Mouse (Mus musculus) heart, postnatal 0 days (tissue): Measurements from ENCODE around the gene Fxyd5. TPM values are rescaled to one million over a fixed set of nuclear protein-coding genes. Genes with fewer than 3 reads are reported as not detected.
A peak's percentile ranks its signal among the peaks of the same experiment; 100 is the strongest.

Experiments used
- ATAC-seq: fragments of 200-750 bp; cut with Nextera tagmentation; 2 replicates; pipeline ENCODE4 v1.8.0; 2017; ENCODE audit warnings: low read depth, moderate number of reproducible peaks, moderate library complexity; ENCODE audit not compliant: insufficient read depth
- DNase-seq: peaks from one replicate; pipeline ENCODE4 v3.0.0-alpha.2; 2016; ENCODE audit warnings: low spot score
- H3K27ac ChIP-seq: fragments of 300-500 bp; sonication (generic); 2 replicates; pipeline ENCODE4 v1.5.1; 2014; ENCODE audit warnings: low read depth, mild to moderate bottlenecking
- H3K27me3 ChIP-seq: fragments of 300-500 bp; sonication (generic); 2 replicates; pipeline ENCODE4 v1.6.1; 2014; ENCODE audit warnings: low read length, mixed read lengths; ENCODE audit not compliant: control insufficient read depth, insufficient read depth
- H3K36me3 ChIP-seq: fragments of 300-500 bp; sonication (generic); replicated peaks from 2 replicates; pipeline ENCODE4 v1.6.1; 2014; ENCODE audit warnings: low read length, mixed read lengths; ENCODE audit not compliant: control insufficient read depth, insufficient read depth
- H3K4me1 ChIP-seq: fragments of 300-500 bp; sonication (generic); 2 replicates; pipeline ENCODE4 v1.6.1; 2014; ENCODE audit warnings: antibody characterized with exemption; ENCODE audit not compliant: control insufficient read depth, insufficient read depth
- H3K4me2 ChIP-seq: fragments of 300-500 bp; sonication (generic); 2 replicates; pipeline ENCODE4 v1.6.1; 2014; ENCODE audit warnings: low read depth, mild to moderate bottlenecking, low read length, moderate library complexity
- H3K4me3 ChIP-seq: fragments of 300-500 bp; sonication (generic); 2 replicates; pipeline ENCODE4 v1.5.1; 2014; ENCODE audit warnings: low read depth, low read length
- H3K9ac ChIP-seq: fragments of 300-500 bp; sonication (generic); replicated peaks from 2 replicates; pipeline ENCODE4 v1.6.1; 2014; ENCODE audit warnings: low read depth, low read length, mixed read lengths
- H3K9me3 ChIP-seq: fragments of 300-500 bp; sonication (generic); replicated peaks from 2 replicates; pipeline ENCODE4 v1.6.1; 2016; ENCODE audit warnings: low read length; ENCODE audit not compliant: control insufficient read depth
- CTCF ChIP-seq: IDR thresholded peaks from 2 replicates; pipeline ENCODE4 v1.5.1; 2016; ENCODE audit warnings: antibody characterized with exemption, control low read depth, low read depth
- EP300 ChIP-seq: IDR thresholded peaks from 2 replicates; pipeline ENCODE4 v1.6.1; 2016; ENCODE audit warnings: antibody characterized with exemption, low read depth
- WGBS: fragments of 180-500 bp; shearing (Covaris S2); extraction: QIAGEN DNeasy Blood & Tissue Kit; methylation state at CpG from one replicate; pipeline ENCODE4 v1.1.7; 2014; 5-methylcytosine and 5-hydroxymethylcytosine counted together
- polyA plus RNA-seq: library from polyadenylated mRNA; unstranded; fragments of >200 nt; fragmentation: Nextera tagmentation; extraction: Ambion mirVana; gene quantifications from 2 replicates; pipeline ENCODE4 v1.2.1, GENCODE M21; 2015
- total RNA-seq: library from RNA; depleted of rRNA; stranded (reverse); fragments of >200 nt; gene quantifications from 2 replicates; pipeline ENCODE4 v1.2.3, GENCODE M21; 2014; ENCODE audit warnings: low replicate concordance

Fxyd5 gene
- total and polyA plus RNA-seq, 2 experiments from 2014 or later, result 46.4 to 69.7 TPM

- Histone ChIP-seq H3K4me3 (peak overlapping the region; percentile 50), H3K9me3 (no peaks in the 10 kb centered on the region), H3K4me2 (peak overlapping the region; percentile 70), H3K27me3 (peaks cover 30% of the 10 kb centered on the region), H3K36me3 (no peaks in the 10 kb centered on the region), H3K4me1 (peaks cover 25% of the 10 kb centered on the region), H3K27ac (no peak overlapping the region), H3K9ac (no peak overlapping the region)
- TF ChIP-seq EP300 (no peak), CTCF (no peak)
- ATAC-seq (no peak), DNase-seq (no peak)
- WGBS, result 22% methylated on average over 22 of the region's 22 CpGs
Observed at GRCm38 (mm10) chr7:31052251-31052635, 10.0 kb upstream of the Fxyd5 start.

GRCm38 (mm10) chr7:31051321-31052021 lies 9.2 kb upstream of the Fxyd5 start, which contains the start of gene Fxyd7:
Gene Fxyd7, minus strand, starts transcription at chr7:31051467.
- Histone ChIP-seq H3K4me2 (peak within 1 kb of the TSS; percentile 70), H3K4me3 (peak within 1 kb of the TSS; percentile 50), H3K4me1 (peaks cover 25% of the 10 kb centered on the region), H3K27me3 (peaks cover 30% of the 10 kb centered on the region), H3K36me3 (no peaks in the 10 kb centered on the region), H3K9me3 (no peaks in the 10 kb centered on the region), H3K27ac (no peak within 1 kb of the TSS), H3K9ac (no peak within 1 kb of the TSS)
- no peak for ATAC-seq
- no peak for DNase-seq
- TF ChIP-seq EP300, result no peak
- no peak for TF ChIP-seq CTCF
- 18% methylated on average over 24 of the region's 28 CpGs for WGBS

DNA sequence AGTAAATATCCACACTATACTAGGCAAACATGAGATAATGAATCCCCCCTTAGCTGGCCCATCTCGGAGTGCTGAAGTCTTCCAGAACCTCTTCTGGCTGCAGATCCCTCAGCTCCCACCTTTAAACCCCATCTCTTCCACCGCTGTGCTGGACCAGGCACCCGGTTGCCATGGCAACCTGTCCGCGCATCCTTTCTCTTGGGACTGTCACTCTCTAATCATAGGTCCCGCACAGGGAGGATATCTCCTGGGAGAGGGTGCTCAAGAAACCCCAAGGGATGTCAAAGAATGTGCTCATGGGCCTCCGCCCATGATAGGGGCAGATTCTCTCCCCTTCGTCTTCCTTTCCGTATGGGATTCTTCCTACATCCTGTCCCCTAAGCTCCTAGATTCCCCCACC lies 8.6 kb upstream of the Fxyd5 start:
- Histone ChIP-seq H3K9me3 (no peaks in the 10 kb centered on the region), H3K36me3 (no peaks in the 10 kb centered on the region), H3K9ac (no peak overlapping the region), H3K4me2 (no peak overlapping the region), H3K4me1 (peaks cover 25% of the 10 kb centered on the region), H3K27ac (no peak overlapping the region), H3K4me3 (no peak overlapping the region), H3K27me3 (peaks cover 30% of the 10 kb centered on the region)
- WGBS, result 23% methylated on average over 9 of the region's 9 CpGs
- ATAC-seq (no peak), DNase-seq (no peak)
- TF ChIP-seq EP300 (no peak), CTCF (no peak)

DNA sequence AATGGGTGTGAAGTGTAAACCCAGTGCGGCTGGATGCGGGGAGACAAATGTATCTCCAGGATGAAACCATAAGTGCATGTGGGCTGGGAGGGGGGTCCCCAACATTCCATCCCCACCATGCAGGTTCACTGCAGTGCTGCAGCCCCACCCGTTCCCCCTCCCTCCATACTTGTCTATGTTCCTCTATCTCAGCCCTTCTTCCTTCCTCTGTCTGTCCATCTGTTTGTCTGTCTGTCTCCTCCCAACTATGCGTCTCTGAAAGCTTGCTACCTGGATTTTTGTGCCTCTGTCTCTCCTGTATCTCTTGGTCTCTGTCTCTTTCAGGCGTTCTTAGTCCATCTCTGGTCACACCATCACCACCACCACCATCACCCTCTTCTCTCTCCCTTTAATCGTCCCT lies 8.2 kb upstream of the Fxyd5 start:
- no peak overlapping the region for H3K27ac ChIP-seq
- no peaks in the 10 kb centered on the region for H3K36me3 ChIP-seq
- no peak overlapping the region for H3K9ac ChIP-seq
- H3K4me2 ChIP-seq, result no peak overlapping the region
- H3K4me3 ChIP-seq, result no peak overlapping the region
- WGBS, result 27% methylated on average over 6 of the region's 6 CpGs
- DNase-seq (no peak), ATAC-seq (no peak)
- no peak for TF ChIP-seq EP300
- TF ChIP-seq CTCF, result no peak
- H3K27me3 ChIP-seq, result peaks cover 30% of the 10 kb centered on the region
- H3K9me3 ChIP-seq, result no peaks in the 10 kb centered on the region
- H3K4me1 ChIP-seq, result peaks cover 25% of the 10 kb centered on the region

- no peak overlapping the region for H3K9ac ChIP-seq
- H3K9me3 ChIP-seq, result no peaks in the 10 kb centered on the region
- DNase-seq (no peak), ATAC-seq (no peak)
- 11% methylated on average over 11 of the region's 15 CpGs for WGBS
- H3K4me1 ChIP-seq, result peaks cover 25% of the 10 kb centered on the region
- peaks cover 30% of the 10 kb centered on the region for H3K27me3 ChIP-seq
- no peaks in the 10 kb centered on the region for H3K36me3 ChIP-seq
- H3K4me3 ChIP-seq, result no peak overlapping the region
- H3K4me2 ChIP-seq, result no peak overlapping the region
- no peak overlapping the region for H3K27ac ChIP-seq
- no peak for TF ChIP-seq CTCF
- no peak for TF ChIP-seq EP300
Observed at GRCm38 (mm10) chr7:31049846-31050281, 7.6 kb upstream of the Fxyd5 start.
